Comparison of ENCODE assay signal across 8 mouse cellular contexts in the genomic region with DNA sequence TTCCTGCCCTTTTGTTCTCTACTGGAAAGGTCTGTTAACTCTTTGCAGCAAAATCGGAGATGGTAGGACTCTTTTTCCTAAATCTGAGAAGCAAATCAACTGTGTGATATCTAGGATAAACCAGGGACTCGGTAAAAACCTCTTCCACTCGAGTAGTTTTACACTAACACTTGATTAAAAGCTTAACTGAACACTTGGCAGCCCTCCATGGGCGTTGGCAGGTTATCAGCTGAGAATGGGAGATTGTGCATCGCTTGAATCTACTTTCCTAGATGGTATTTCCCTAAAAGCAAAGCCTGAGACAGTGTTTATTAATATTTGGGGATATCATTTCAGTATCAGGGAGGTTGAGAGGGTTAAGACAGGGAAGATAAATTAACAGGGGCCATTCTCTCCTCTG.
A peak's percentile ranks its signal among the peaks of the same experiment; 100 is the strongest.
DNase-seq lines count a peak whose midpoint lies in the region; ATAC-seq lines count a peak whose summit lies in the region.

No protein-coding gene starts in this region.

- no peak overlapping the region for H3K4me3 ChIP-seq in limb, embryonic 10.5 days

- no peaks in the 10 kb centered on the region for H3K36me3 ChIP-seq in limb, embryonic 10.5 days

- peak; percentile 41 to 49 for DNase-seq in adrenal gland, adult 18-20 months (ENCODE audit: low spot score in 2 of 2)
- DNase-seq in adrenal gland, postnatal 4 days (ENCODE audit: low spot score in 2 of 2): no peak
- peak; percentile 80 for DNase-seq in retina, postnatal 1 day
- no peak for DNase-seq in retina, embryonic 14.5 days (ENCODE audit: low spot score)
- DNase-seq in layer of hippocampus, postnatal 10 days (ENCODE audit: low spot score in 2 of 2): peak; percentile 69 to 78
- DNase-seq in right cerebral cortex, postnatal 14 days: peak; percentile 73
- no peak for DNase-seq in limb, embryonic 10.5 days (ENCODE audit: low spot score)

- H3K27me3 ChIP-seq in limb, embryonic 10.5 days (ENCODE audit: low read depth, poor library complexity, severe bottlenecking): no peaks in the 10 kb centered on the region

- WGBS in limb, embryonic 10.5 days: 80% methylated on average over 5 of the region's 5 CpGs

- no peak for ATAC-seq in megakaryocyte-erythroid progenitor cell, adult 5-6 weeks (replicated peaks; ENCODE audit: low FRiP score, low TSS enrichment, poor library complexity, severe bottlenecking)

- no peaks in the 10 kb centered on the region for H3K9me3 ChIP-seq in limb, embryonic 10.5 days (replicated peaks)

- H3K4me1 ChIP-seq in limb, embryonic 10.5 days: no peaks in the 10 kb centered on the region

- H3K27ac ChIP-seq in limb, embryonic 10.5 days: no peak overlapping the region

Comparison
In these comparisons a context has a peak if more than half of its experiments do, and no peak if none do; other contexts are left out.
1. DNase-seq: peak in adrenal gland, adult 18-20 months (2 of 2), retina, postnatal 1 day (single experiment), layer of hippocampus, postnatal 10 days (2 of 2) and right cerebral cortex, postnatal 14 days (single experiment); none in adrenal gland, postnatal 4 days (0 of 2), retina, embryonic 14.5 days (single experiment) and limb, embryonic 10.5 days (single experiment).